Mouse (Mus musculus) heart, embryonic 10.5 days (tissue): ENCODE data around the gene Ccdc59. TPM values are rescaled to one million over a fixed set of nuclear protein-coding genes. Genes with fewer than 3 reads are reported as not detected.

Experiments used
- polyA plus RNA-seq: library from polyadenylated mRNA; unstranded; fragments of >200 nt; fragmentation: Nextera tagmentation; extraction: Ambion mirVana; gene quantifications from 2 replicates; pipeline ENCODE4 v1.2.1, GENCODE M21; 2016

Ccdc59 gene
- polyA plus RNA-seq, 1 experiment from 2014 or later: 45.0 TPM

Other genes starting within 250 kb of the Ccdc59 start
- 9.6 and 11.4 TPM in 2 replicates for gene Mettl25, start 313 bp downstream of the Ccdc59 start, polyA plus RNA-seq